Mouse (Mus musculus) bone marrow macrophage, adult 2 months (primary cell): ENCODE results near the gene Ino80e.

Experiments used
- CTCF ChIP-seq: IDR thresholded peaks from 2 replicates; pipeline ENCODE4 v1.5.1; 2012; ENCODE audit warnings: low read depth, mild to moderate bottlenecking, low read length, moderate library complexity
- POLR2A ChIP-seq: IDR thresholded peaks from 2 replicates; pipeline ENCODE4 v1.6.1; 2012; ENCODE audit warnings: mild to moderate bottlenecking, low read depth, low read length, borderline replicate concordance

GRCm38 (mm10) chr7:126856741-126857420 lies 5.3 kb downstream of the Ino80e start:
- no peak for TF ChIP-seq POLR2A
- no peak for TF ChIP-seq CTCF
